Mouse (Mus musculus): ENCODE results near the gene Gm973.

DNA sequence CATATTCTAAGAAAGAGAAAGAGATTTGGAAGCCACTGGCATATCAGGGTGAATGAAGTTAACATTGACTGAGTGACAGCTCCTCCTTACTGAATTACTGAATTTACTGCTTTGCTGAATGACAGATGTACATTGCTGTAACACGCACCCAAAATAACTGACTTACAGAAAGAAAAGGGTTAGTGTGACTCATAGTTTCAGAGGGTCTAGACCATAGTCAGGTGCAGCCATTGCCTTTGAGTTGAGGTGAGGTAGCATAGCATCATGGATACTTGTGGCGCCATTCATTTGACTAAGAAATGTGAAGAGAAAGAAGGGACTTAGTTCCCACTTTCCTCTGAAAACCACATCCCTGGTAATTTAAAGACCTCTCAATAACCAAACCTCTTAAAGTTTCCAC is 157.6 kb downstream of the Gm973 start:
- no peak for TF ChIP-seq CTCF (IDR thresholded peaks at IDR 0.05; ENCODE audit: extremely low read depth, insufficient read length, insufficient replicate concordance, low read depth, low read length)
- no peak for TF ChIP-seq POLR2A (IDR thresholded peaks at IDR 0.05; ENCODE audit: low read depth, low read length)

Measured in small intestine, adult 2 months (tissue).